Mouse (Mus musculus) layer of hippocampus, postnatal 14 days (tissue): Measurements from ENCODE around the gene Poc1b. TPM values are rescaled to one million over a fixed set of nuclear protein-coding genes. Genes with fewer than 3 reads are reported as not detected.

Source experiments
- DNase-seq, 2 experiments: peaks; one replicate each; pipeline ENCODE4 v3.0.0; 2021 to 2022; ENCODE audit warnings: low spot score in 2 of 2, mixed read lengths in 1 of 2
- total RNA-seq, 2 experiments: library from RNA; stranded (reverse); gene quantifications; 2 replicates each; pipeline ENCODE4 v1.2.3; 2021

Poc1b gene
- total RNA-seq, 2 experiments from 2014 or later, result 7.0 to 8.9 TPM

- no peak for DNase-seq
Measured at GRCm38 (mm10) chr10:99114295-99114694, 7.5 kb downstream of the Poc1b start.

GRCm38 (mm10) chr10:99115471-99116236 is 8.8 kb downstream of the Poc1b start:
- no peak for DNase-seq

- no peak for DNase-seq
Measured at GRCm38 (mm10) chr10:99116237-99116632, 9.4 kb downstream of the Poc1b start.

- DNase-seq, result no peak
Measured at GRCm38 (mm10) chr10:99116650-99117615, 10.1 kb downstream of the Poc1b start.

GRCm38 (mm10) chr10:99117876-99118275 is 11.0 kb downstream of the Poc1b start:
- DNase-seq, result no peak

- no peak for DNase-seq
Measured at GRCm38 (mm10) chr10:99118697-99119096, 11.9 kb downstream of the Poc1b start.

- no peak for DNase-seq
Measured at GRCm38 (mm10) chr10:99119471-99119870, 12.6 kb downstream of the Poc1b start.

- no peak for DNase-seq
Measured at GRCm38 (mm10) chr10:99126225-99126624, 19.4 kb downstream of the Poc1b start, which contains the start of gene Phxr2. TSS of gene Phxr2 (minus strand) at chr10:99126325.

GRCm38 (mm10) chr10:99126954-99127353 is 20.1 kb downstream of the Poc1b start:
- no peak for DNase-seq

- DNase-seq, result no peak
Measured at GRCm38 (mm10) chr10:99127691-99128261, 20.9 kb downstream of the Poc1b start.

- no peak for DNase-seq
Measured at GRCm38 (mm10) chr10:99130611-99131010, 23.8 kb downstream of the Poc1b start.

- DNase-seq, result no peak
Measured at GRCm38 (mm10) chr10:99131298-99131697, 24.5 kb downstream of the Poc1b start.

GRCm38 (mm10) chr10:99132189-99132588 is 25.4 kb downstream of the Poc1b start:
- no peak for DNase-seq

GRCm38 (mm10) chr10:99132595-99133272 is 25.9 kb downstream of the Poc1b start:
- DNase-seq, result no peak

- no peak for DNase-seq
Measured at GRCm38 (mm10) chr10:99133321-99133875, 26.6 kb downstream of the Poc1b start.

GRCm38 (mm10) chr10:99136337-99136736 is 29.5 kb downstream of the Poc1b start:
- no peak for DNase-seq

GRCm38 (mm10) chr10:99145611-99146010 is 38.8 kb downstream of the Poc1b start:
- DNase-seq, result no peak

- no peak for DNase-seq
Measured at GRCm38 (mm10) chr10:99146596-99146995, 39.8 kb downstream of the Poc1b start.

- DNase-seq, result no peak
Measured at GRCm38 (mm10) chr10:99150016-99150415, 43.2 kb downstream of the Poc1b start.

GRCm38 (mm10) chr10:99151580-99151979 is 44.7 kb downstream of the Poc1b start:
- no peak for DNase-seq

GRCm38 (mm10) chr10:99152063-99152462 is 45.2 kb downstream of the Poc1b start:
- DNase-seq, result no peak
